Mouse (Mus musculus): ENCODE results near the gene Pcp4. TPM values are rescaled to one million over a fixed set of nuclear protein-coding genes. Genes with fewer than 3 reads are reported as not detected.

Gene Pcp4
- polyA plus RNA-seq, 1 experiment from 2014 or later = 390 TPM

- H3K27me3 ChIP-seq (ENCODE audit: control insufficient read depth, insufficient read depth, low read length) = no peaks in the 10 kb centered on the region
- no peak for DNase-seq
- no peak overlapping the region for H3K27ac ChIP-seq (replicated peaks; ENCODE audit: low read depth, low read length)
- H3K4me3 ChIP-seq (replicated peaks; ENCODE audit: low read depth, low read length) = no peak overlapping the region
- ATAC-seq (ENCODE audit: low FRiP score, low TSS enrichment) = no peak
- H3K9ac ChIP-seq (replicated peaks; ENCODE audit: low read length) = no peak overlapping the region
- H3K4me2 ChIP-seq (ENCODE audit: low read length) = no peak overlapping the region
- no peaks in the 10 kb centered on the region for H3K36me3 ChIP-seq (ENCODE audit: control insufficient read depth, insufficient read depth, low read length)
- 0 out of 2 replicates have a peak, but pooled peaks cover 8% of the 10 kb centered on the region for H3K4me1 ChIP-seq (ENCODE audit: control insufficient read depth, insufficient read depth, low read length)
- H3K9me3 ChIP-seq (ENCODE audit: control insufficient read depth, low read length) = no peaks in the 10 kb centered on the region
These were observed 92.4 kb downstream of the Pcp4 start for GRCm38 (mm10) chr16:96559796-96560195.

- H3K36me3 ChIP-seq (ENCODE audit: control insufficient read depth, insufficient read depth, low read length) = no peaks in the 10 kb centered on the region
- no peaks in the 10 kb centered on the region for H3K27me3 ChIP-seq (ENCODE audit: control insufficient read depth, insufficient read depth, low read length)
- H3K27ac ChIP-seq (replicated peaks; ENCODE audit: low read depth, low read length) = peak overlapping the region; percentile 43
- ATAC-seq (ENCODE audit: low FRiP score, low TSS enrichment) = no peak
- H3K4me3 ChIP-seq (replicated peaks; ENCODE audit: low read depth, low read length) = no peak overlapping the region
- DNase-seq = peak; percentile 67
- H3K4me1 ChIP-seq (ENCODE audit: control insufficient read depth, insufficient read depth, low read length) = 0 out of 2 replicates have a peak, but pooled peaks cover 11% of the 10 kb centered on the region
- H3K9me3 ChIP-seq (ENCODE audit: control insufficient read depth, low read length) = no peaks in the 10 kb centered on the region
- H3K4me2 ChIP-seq (ENCODE audit: low read length) = no peak overlapping the region
- WGBS = 38% methylated on average over 8 of the region's 8 CpGs
- no peak overlapping the region for H3K9ac ChIP-seq (replicated peaks; ENCODE audit: low read length)
These were observed 96.2 kb downstream of the Pcp4 start for GRCm38 (mm10) chr16:96563350-96564257.

GRCm38 (mm10) chr16:96567428-96567827 lies 100.0 kb downstream of the Pcp4 start:
- H3K4me3 ChIP-seq (replicated peaks; ENCODE audit: low read depth, low read length) = no peak overlapping the region
- H3K27me3 ChIP-seq (ENCODE audit: control insufficient read depth, insufficient read depth, low read length) = no peaks in the 10 kb centered on the region
- no peak overlapping the region for H3K9ac ChIP-seq (replicated peaks; ENCODE audit: low read length)
- H3K27ac ChIP-seq (replicated peaks; ENCODE audit: low read depth, low read length) = no peak overlapping the region
- H3K9me3 ChIP-seq (ENCODE audit: control insufficient read depth, low read length) = no peaks in the 10 kb centered on the region
- no peak overlapping the region for H3K4me2 ChIP-seq (ENCODE audit: low read length)
- WGBS = 72% methylated on average over 3 of the region's 3 CpGs
- no peaks in the 10 kb centered on the region for H3K36me3 ChIP-seq (ENCODE audit: control insufficient read depth, insufficient read depth, low read length)
- no peak for DNase-seq
- no peak for ATAC-seq (ENCODE audit: low FRiP score, low TSS enrichment)
- H3K4me1 ChIP-seq (ENCODE audit: control insufficient read depth, insufficient read depth, low read length) = 0 out of 2 replicates have a peak, but pooled peaks cover 11% of the 10 kb centered on the region

Other genes starting within 250 kb of the Pcp4 start
- 3.2 and 3.6 TPM in 2 replicates for gene B3galt5, start 231.8 kb upstream of the Pcp4 start, polyA plus RNA-seq (2014; fragmentation: Nextera tagmentation; extraction: Ambion mirVana)
- not detected in 2 replicates for gene Itgb2l, start 24.0 kb upstream of the Pcp4 start, polyA plus RNA-seq (2014; fragmentation: Nextera tagmentation; extraction: Ambion mirVana)

All from midbrain, embryonic 14.5 days (tissue).